Mouse (Mus musculus) kidney, postnatal 10 days (tissue): ENCODE measurements around the gene Sfi1.
A peak's percentile ranks its signal among the peaks of the same experiment; 100 is the strongest.
"Not testable (repeated sequence)": the region's sequence is repeated elsewhere in the genome, so short reads cannot be mapped to it uniquely, and the experiment has no call there.

ENCODE experiments used
- DNase-seq: peaks from one replicate; pipeline ENCODE4 v3.0.0; 2021; ENCODE audit warnings: mixed read lengths

Gene Sfi1

DNA sequence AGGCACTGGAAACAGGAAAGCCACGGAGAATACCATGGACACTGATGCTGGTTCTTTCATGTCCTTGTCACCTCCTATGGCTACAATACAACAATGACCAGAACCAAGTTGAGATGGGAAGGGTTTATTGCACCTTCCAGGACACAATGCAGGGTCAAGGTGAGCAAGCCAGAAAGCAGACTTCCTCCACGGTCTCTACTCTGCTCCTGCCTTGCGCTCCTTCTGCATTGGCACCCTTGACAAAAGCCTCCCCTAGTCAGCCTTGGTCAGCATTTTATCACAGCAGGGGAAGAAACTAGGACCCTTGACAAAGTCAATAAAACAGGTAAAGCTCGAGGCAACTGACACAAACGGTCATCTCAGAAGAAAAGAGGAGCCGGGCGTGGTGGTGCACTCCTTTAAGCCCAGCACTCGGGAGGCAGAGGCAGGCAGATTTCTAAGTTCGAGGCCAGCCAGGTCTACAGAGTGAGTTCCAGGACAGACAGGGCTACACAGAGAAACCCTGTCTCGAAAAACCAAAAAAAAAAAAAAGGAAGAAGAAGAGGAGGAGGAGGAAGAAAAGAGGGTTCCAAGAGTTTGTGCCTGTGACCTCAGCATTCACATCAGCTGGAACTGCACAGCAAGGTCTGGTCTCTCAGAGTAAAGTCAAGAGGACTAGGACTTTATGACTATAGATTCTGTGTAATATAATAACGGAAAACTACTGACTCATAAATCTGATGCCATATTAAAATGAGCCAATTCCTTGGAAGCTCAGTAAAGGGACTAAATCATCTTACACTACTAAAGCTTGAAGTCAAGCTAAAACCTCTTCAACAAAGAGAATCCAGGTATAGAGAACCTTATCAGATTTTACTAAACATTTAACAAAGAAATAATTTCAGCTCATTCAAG is 19.6 kb downstream of the Sfi1 start:
- DNase-seq = peak; percentile 70

DNA sequence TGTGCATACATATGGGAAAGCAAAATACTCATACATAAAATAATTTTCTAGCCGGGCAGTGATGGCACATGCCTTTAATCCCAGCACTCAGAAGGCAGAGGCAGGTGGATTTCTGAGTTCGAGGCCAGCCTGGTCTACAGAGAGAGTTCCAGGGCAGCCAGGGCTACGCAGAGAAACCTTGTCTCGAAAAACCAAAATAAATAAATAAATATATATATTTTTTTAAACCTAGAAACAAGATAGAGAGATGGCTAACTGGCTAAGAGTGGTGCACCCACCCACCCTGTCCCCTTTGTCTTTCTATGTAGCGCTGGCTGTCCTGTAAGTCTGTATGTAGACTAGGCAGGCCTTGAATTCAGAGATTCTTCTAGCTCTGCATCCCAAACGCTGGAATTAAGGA is 20.7 kb downstream of the Sfi1 start:
- not testable (repeated sequence) for DNase-seq

DNA sequence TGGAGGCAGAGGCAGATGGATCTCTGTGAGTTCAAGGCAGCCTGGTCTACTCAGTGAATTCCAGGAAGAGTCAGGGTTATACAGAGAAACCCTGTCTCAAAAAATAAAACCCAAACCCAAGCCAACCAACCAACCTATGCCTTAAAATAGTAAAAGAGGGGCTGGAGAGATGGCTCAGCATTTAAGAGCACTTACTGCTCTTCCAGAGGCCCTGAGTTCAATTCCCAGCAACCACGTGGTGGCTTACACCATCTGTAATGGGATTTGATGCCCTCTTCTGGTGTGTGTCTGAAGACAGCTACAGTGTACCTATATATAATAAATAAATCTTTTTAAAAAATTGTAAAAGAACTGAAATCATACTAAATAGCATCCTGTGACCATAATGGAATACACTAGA is 21.3 kb downstream of the Sfi1 start:
- peak; percentile 51 for DNase-seq

DNA sequence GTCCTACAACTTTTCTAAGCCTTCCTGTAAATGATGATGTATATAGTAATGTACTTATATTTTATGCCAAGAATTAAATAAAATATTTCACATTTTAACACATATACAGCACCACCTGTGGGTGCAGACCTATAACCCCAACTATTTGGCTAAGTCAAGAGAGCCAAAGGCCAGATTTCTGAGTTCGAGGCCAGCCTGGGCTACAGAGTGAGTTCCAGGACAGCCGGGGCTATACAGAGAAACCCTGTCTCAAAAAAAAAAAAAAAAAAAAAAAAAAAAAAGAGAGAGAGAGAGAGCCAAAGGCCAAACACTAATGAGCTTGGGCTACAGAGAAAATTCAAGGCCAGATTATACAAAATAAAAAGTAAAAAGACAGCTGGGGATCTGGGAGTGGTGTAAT is 24.2 kb downstream of the Sfi1 start:
- DNase-seq = peak; percentile 19

DNA sequence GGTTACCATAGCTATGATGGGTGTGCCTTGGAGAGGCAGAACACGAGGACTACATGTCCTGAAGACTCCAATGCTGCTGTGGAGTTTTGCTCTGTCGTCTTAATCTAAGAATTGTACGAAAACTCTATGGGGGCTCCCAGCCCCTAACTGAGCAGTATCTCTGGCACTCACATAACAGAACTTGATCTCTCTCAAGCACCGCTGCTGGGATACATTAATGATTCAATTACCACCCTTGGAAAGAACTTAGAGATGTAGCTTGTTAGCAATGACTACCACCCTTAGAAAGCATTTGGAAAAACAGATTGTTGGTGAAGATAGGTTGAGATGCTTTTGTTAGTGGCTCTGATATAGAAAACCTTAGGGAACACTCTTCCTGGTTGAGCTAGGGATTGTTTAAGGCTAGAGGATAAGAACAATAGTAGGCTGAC is 25.7 kb downstream of the Sfi1 start:
- DNase-seq = peak; percentile 47

DNA sequence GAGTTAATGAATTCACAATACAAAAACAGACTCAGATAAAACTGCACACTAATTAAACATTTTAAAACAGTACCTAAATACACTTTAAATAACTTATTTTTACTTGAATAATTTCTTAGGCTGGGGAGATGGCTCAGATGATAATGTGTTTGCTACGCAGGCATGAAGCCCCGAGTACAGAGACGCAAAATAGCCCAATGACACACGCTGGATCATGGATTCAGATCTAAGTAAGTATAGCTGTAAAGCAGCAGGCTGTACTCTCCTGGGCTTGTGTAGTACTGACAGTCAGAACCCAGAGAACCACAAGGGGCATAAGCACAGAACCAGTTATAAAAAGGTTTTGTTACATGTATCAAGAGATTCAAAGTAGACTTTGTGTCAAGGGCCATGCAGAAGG is 26.1 kb downstream of the Sfi1 start:
- not testable (repeated sequence) for DNase-seq

DNA sequence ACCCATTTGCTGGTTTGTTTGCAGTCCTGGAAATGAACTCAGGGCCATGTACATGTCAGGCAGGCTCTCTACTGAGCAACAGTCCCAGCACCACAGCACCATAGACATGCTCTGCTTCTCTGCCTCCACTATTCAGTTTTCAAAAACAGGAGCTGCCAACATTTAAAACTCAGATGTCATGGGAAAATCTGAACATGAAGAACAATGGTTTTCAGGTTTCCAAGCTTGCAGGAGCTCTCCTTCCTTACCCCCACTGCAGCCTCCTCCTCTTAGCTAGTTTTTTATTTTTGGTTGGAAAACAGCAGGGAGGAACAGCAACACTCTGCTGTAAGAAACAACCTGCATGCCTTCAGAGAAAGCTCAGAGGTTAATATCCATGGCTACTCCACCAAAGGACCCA is 26.9 kb downstream of the Sfi1 start:
- not testable (repeated sequence) for DNase-seq

DNA sequence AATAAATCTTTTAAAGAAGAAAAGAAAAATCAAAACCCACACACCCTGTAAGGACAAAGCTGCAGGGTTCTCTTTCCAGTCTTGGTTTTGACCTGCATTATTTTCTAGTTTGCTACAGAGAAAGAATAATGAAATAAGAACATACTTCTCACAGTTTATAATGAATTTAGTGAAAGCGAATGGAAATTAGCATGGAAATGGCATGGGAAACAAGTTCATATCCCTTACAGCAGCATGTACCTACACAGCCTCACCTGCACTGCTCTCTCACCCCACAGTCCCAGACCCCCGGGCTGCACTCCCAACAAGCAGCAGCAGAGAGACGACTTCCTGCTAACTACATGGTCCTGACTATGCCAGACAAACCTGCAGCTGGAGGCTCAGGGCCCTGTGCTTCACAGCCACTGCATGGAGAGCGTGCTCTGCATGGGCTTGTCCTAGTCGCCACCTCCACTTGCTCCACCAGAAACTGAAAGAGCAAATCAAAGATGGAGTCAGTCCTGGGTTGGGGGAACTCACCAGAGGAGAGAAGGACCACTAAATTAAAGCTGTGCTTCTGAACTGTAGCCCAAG is 28.0 kb downstream of the Sfi1 start:
- not testable (repeated sequence) for DNase-seq

DNA sequence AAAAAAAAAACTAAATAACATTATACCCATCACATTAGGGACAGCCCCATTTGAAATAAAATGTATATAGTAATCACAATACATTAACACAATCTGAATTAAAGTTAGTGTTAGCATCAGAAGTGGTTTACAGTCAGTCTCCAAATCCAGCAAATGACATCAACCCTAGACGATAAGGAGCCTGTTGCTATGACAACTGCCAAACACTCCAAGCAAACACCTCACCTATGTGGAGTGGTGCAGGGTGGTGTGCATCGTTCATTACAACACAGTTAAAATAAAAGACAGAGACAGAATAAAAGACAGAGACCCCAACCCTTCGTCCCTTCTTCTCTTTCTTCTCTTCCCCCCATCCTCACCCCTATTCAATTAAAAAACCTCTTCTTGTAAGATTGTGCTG is 29.6 kb downstream of the Sfi1 start:
- DNase-seq = not testable (repeated sequence)

DNA sequence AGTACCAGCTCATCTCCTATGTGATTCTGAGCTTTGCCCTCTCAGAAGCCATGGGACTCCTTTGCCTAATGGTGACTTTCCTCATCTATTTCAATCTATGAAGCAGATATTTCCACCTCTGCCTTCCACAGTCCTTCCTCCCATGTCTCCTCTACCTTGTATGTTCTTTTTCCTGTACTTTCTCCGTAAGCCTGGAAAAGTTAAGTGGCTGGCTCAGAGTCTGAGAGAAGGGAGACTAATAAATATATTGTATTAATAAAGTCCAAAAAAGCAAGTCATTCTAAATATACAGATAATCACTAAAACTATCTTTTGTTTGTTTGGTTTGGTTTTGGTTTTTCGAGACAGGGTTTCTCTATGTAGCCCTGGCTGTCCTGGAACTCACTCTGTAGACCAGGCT is 30.1 kb downstream of the Sfi1 start:
- peak; percentile 37 for DNase-seq

DNA sequence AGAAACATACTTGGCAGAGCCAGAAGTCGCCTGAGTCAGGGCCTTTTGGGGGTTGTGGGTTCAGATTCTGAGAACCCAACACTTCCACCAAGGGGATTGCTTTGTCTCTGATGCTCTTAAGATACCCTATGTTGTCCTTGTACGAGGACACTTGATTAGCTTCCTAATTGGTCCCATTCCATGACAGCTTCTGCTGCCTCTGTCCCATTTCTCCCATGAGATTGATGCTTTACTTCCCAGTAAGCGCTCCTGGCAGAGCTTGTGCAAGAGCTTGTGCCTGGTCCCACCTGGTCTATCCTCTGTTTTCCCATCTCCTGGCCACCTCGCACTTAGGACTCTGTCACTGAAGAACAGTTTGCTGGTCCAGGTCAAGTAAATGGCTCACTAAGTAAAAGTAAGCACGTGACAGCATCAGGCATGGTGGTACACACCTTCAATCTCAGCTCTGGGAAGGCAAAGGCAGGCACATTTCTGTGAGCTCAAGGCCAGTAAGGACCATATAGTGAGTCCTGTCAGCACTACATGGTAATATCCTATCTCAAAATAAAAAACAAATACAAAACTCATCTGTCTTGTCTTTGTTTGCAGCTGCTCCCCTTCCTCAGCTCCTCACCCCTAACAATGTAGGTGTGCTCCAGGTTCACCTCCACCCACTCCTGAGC is 30.9 kb downstream of the Sfi1 start:
- peak; percentile 56 for DNase-seq

DNA sequence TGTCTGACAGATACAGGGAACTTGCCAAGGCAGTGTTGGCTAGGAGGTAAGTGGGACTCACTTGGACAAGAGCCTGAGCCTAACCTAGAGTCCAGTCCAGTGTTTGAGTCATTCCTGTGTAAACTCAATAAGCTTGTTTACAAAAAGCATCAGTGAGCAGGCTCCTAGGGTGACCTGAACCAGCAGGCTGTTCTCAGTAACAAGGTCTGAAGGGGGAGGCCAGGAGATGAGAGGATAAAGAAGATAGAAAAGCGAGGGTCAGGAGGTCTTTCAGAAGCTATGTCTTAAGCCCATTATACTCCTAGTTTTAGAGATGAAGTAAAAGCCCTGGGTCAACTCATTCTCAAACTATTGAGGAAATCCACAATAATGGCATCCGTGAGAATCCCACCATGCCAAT is 31.9 kb downstream of the Sfi1 start:
- peak; percentile 49 for DNase-seq

DNA sequence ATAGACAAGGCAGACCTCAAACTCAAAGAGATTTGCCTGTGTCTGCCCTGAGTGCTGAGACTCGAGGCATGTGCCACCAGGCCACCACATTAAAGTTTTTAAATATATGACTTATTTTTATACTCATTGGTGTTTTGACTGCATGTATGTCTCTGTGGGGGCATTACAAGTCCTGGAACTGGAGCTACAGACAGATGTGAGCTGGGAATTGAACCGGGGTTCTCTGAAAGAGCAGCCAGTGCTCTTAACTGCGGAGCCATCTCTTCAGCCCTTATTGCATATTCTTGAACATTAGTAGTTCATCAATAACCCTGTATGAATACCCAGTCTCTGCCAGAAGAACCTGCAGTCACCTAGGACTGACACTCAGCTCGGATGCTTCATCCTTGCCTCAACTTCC is 34.5 kb downstream of the Sfi1 start:
- DNase-seq = not testable (repeated sequence)

DNA sequence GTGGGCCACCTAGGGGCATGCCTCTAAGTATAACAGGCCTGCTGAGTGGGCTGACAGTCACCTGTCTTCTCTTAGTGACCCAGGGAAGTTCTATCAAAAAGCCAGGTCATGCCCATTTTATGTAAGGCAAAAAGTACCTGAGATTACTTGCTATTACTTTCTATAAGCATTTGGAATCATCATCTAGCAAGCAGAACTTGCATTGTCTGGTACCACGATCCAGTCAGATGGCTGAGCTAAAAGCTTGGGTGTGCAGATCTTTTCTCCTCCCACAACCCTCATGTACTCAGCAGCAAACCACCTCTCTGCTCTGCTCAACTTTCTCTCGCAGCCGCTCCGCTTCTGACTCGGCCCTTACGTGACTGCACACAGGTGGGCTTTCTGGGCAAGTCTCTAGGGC is 35.3 kb downstream of the Sfi1 start:
- not testable (repeated sequence) for DNase-seq

DNA sequence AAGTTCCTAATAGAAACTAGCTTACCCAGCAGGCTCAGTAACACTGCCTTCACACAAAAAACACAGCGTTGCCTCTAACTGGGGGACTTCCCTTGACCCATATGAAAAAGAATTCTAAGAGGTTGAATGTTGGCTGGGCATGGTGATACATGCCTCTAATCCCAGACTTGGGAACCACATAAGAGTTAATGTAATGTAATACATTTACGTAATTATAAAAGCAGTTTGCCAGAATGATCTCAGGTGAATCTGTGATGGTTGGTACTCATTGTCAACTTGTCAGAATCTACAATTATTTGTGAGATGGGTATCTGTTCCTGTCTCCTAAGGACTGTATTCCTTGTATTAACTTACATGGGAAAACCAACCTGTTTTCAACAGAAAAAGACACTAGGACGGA is 36.3 kb downstream of the Sfi1 start:
- not testable (repeated sequence) for DNase-seq

DNA sequence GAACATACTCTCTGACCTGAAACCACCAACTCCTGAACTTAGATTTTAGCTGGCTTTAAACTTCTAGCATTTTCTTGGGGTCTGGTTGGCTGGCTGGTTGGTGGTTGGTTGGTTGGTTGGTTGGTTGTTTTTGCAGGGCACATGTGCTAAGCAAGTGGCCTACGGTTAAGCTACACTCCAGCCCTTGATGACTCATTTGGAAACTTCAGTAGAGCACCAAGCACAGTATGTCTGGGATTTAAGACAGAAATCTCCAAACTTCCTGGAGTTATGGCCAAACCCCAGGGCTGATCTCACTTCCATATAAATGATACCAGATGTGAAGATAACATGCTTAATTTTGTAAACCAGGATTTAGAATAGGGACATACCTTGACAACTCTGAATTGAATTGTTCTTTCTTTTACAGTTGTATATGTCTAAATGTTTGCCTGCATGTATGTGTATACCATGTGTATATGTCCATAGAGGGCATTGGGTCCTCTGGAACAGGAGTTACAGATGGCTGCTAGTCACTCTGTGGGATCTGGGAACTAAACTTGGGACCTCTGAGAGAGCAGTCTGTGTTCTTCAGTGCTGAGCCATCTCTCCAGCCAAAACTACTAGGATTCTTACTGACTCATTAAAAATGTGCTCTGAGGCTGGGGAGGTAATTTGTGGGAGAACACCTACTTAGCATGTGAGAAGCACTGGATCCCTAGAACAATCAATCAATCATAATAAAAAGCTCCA is 39.4 kb downstream of the Sfi1 start:
- peak; percentile 52 for DNase-seq

DNA sequence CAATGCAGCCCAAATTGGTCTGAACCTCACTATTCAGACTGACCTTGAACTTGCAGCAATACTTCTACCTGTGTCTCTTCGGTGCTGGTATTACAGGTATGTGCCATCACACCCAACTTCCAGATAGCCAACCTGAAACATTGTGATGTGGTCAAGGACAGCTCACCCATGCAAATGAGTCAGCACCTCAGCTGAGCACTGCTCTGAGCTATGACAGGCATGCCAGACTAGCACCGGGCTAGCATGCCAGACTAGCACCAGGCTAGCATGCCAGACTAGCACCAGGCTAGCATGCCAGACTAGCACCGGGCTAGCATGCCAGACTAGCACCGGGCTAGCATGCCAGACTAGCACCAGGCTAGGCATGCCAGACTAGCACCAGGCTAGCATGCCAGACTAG is 41.9 kb downstream of the Sfi1 start:
- DNase-seq = peak; percentile 32

DNA sequence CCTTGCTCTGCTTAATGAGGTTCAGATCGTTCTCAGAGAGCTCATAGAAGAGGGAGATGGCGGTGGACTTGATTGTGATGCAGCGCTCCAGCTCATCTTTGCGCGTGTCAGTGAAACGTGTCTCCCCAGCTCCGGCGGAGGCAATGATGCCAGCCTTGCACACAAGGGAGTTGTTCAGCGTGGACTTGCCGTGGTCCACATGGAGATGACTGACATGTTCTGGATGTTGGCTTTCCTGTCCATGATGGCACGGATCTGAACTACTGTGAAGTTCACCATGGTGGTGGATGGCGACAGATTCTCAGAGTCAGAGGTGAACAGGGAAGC is 42.6 kb downstream of the Sfi1 start:
- DNase-seq = not testable (repeated sequence)

DNA sequence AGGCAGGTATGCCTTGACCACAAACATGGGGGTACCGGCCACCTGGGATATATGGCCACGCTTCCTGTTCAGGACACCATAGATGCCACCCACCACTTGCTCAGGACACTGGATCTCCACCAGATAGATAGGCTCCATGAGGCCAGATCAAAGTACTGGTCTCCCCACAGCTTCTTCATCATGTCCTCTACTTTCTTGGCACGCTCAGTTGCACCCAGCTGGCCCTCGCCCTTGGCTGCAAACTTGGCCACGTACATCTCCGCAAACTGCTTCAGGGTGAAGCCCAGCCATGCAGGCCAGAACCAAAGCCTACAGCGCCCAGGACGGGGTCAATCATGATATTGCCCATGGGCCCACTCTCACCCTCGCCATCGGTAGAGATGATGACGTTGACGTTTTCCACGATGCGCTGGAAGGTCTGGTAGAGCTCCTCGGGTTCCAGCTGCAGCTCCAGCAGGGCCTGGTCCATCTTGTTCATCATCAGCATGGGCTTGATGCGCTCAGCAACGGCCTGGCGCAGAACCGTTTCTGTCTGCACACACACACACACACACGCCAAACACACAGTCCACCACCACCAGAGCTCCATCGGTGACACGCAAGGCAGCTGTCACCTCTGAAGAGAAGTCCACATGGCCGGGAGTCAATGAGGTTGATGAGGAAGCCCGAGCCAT is 43.1 kb downstream of the Sfi1 start:
- peak; percentile 63 for DNase-seq

DNA sequence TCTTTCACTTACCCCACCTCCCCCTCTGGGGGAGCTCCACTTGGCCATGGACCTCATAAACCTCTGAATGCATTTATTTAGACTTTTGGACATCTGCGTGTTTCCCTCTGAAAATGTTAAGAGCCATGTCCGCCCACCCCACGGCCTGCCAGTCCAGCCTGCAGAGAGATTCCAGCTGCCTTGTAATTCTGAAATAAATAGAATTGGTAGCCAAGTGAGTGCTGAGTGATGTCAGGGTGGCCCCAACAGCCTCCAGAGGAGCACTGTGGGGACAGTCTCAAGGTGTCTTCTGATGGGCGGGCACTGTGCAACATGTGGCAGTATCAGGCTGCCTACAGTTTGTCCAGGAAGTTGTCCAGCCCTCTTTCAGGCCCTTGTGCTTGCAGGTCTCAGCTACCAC is 43.8 kb downstream of the Sfi1 start:
- peak; percentile 27 for DNase-seq

DNA sequence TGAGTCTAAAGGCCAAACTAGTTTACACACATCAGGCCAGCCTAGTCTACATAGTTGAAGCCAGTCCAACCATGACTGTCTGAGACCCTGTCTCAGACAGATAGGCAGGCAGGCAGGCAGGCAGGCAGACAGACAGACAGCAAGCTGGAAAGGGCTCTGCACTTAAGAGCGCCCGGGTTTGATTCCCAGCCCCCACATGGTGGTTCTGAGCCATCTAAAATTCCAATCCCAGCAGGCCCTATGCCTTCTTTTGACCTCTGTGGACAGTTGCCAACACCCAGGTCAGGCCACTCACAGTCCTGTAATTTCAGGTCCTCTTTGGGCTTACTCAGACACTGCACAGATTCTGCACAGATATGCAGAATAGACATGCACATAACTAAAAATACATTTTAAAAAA is 46.5 kb downstream of the Sfi1 start:
- not testable (repeated sequence) for DNase-seq

DNA sequence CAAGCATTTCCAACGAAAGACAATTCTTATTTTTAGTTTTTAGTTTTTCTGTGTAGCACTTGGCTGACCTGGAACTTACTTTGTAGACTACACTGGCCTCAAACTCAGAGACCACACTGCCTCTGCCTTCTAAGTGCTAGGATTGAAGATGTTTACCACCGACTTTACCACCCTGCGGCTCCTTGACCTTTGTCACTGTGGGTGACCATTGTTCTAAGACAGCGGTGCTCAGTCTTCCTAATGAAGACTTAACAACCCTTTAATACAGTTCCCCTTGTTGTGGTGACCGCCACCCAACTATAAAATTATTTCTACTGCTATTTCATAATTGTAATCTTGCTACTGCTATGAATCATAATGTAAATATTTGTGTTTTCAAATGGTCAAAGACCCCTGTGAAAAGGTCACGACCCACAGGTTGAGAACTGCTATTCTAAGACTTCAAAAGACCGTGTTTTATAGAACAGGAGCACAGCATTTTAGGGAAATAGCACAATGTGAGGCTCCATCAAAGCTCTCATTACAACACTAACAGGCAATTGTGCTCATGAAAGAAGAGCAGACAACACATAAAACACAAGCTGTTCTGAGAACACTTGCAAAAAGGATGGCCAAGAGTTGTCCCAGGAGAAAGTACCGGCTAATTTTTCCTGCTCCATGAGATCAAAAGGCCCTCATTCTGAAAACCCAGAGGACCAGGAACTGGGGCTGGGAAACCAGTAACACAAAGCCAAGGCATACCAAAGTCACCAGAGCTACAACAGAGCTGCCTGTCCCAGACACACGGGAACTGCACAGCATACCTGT is 47.7 kb downstream of the Sfi1 start:
- DNase-seq = not testable (repeated sequence)
